Mouse (Mus musculus) CH12.LX (cell line): ENCODE data around the gene Ccnk. TPM values are rescaled to one million over a fixed set of nuclear protein-coding genes. Genes with fewer than 3 reads are reported as not detected.

Source experiments
- DNase-seq: peaks from one replicate; pipeline ENCODE4 v3.0.0-alpha.2; 2013; ENCODE audit errors: extremely low read depth
- H3K27ac ChIP-seq: 2 replicates; pipeline ENCODE4 v1.5.1; 2012; ENCODE audit warnings: low read depth, mild to moderate bottlenecking, control low read depth, moderate library complexity; ENCODE audit not compliant: insufficient read depth
- H3K27me3 ChIP-seq: replicated peaks from 2 replicates; pipeline ENCODE3; 2012; ENCODE audit warnings: inconsistent platforms
- H3K36me3 ChIP-seq, 2 experiments: replicated peaks in 1 of 2; 2 replicates each; pipeline versions ENCODE3 to v1.6.1; 2012; ENCODE audit warnings: inconsistent platforms in 1 of 2, low read length in 1 of 2, mild to moderate bottlenecking in 1 of 2, mixed read lengths in 1 of 2, moderate library complexity in 1 of 2; ENCODE audit not compliant: control insufficient read depth in 1 of 2, insufficient read depth in 1 of 2
- H3K4me1 ChIP-seq, 2 experiments: 2 replicates each; pipeline ENCODE4 v1.6.1; 2012; ENCODE audit warnings: inconsistent platforms in 1 of 2, moderate library complexity in 1 of 2; ENCODE audit not compliant: insufficient read depth in 2 of 2, control insufficient read depth in 1 of 2
- H3K4me2 ChIP-seq: 2 replicates; pipeline ENCODE4 v1.6.1; 2012; ENCODE audit warnings: low read depth, mild to moderate bottlenecking, control low read depth; ENCODE audit not compliant: poor library complexity, insufficient read depth, severe bottlenecking
- H3K4me3 ChIP-seq, 3 experiments: fragments of 150-350 bp in 1 of 3; sonication (generic) in 1 of 3; replicated peaks in 1 of 3; 2 replicates each; pipeline versions ENCODE3 to v1.5.1; 2011 to 2012; ENCODE audit warnings: low read depth in 2 of 3, low read length in 2 of 3, mild to moderate bottlenecking in 2 of 3, moderate library complexity in 2 of 3, control low read depth in 1 of 3, improper control_type of control experiment in 1 of 3, inconsistent platforms in 1 of 3, mixed read lengths in 1 of 3; ENCODE audit not compliant: poor library complexity in 1 of 3
- H3K79me2 ChIP-seq: replicated peaks from 2 replicates; pipeline ENCODE4 v1.6.1; 2012; ENCODE audit warnings: mild to moderate bottlenecking, moderate library complexity; ENCODE audit not compliant: control insufficient read depth, poor library complexity, insufficient read depth, severe bottlenecking; ENCODE audit errors: extremely low read depth
- H3K9ac ChIP-seq: 2 replicates; pipeline ENCODE4 v1.6.1; 2012; ENCODE audit warnings: low read depth, mild to moderate bottlenecking, control low read depth, moderate library complexity; ENCODE audit not compliant: insufficient read depth
- H3K9me3 ChIP-seq: replicated peaks from 2 replicates; pipeline ENCODE3; 2012; ENCODE audit warnings: low read length, inconsistent platforms, mixed read lengths
- CTCF ChIP-seq, 2 experiments: IDR thresholded peaks in 1 of 2; conservative IDR thresholded peaks in 1 of 2; 2 replicates each; pipeline ENCODE4 v1.5.1; 2011 to 2012; ENCODE audit warnings: low read depth in 2 of 2, low read length in 2 of 2, improper control_type of control experiment in 1 of 2, inconsistent platforms in 1 of 2, mild to moderate bottlenecking in 1 of 2, moderate library complexity in 1 of 2
- EP300 ChIP-seq: IDR thresholded peaks from 2 replicates; pipeline ENCODE4 v1.6.1; 2011; ENCODE audit warnings: low read length, improper control_type of control experiment
- GABPA ChIP-seq: IDR thresholded peaks from 2 replicates; pipeline ENCODE4 v1.6.1; 2012; ENCODE audit warnings: low read depth, low read length, improper control_type of control experiment, inconsistent platforms; ENCODE audit not compliant: insufficient replicate concordance
- HCFC1 ChIP-seq: IDR thresholded peaks from 2 replicates; pipeline ENCODE4 v1.6.1; 2012; ENCODE audit warnings: low read depth, mild to moderate bottlenecking, inconsistent platforms, low read length, improper control_type of control experiment
- IRF4 ChIP-seq: IDR thresholded peaks from 2 replicates; pipeline ENCODE4 v1.6.1; 2014; ENCODE audit warnings: low read depth, mild to moderate bottlenecking, inconsistent platforms, low read length, improper control_type of control experiment
- JUN ChIP-seq: IDR thresholded peaks from 2 replicates; pipeline ENCODE4 v1.6.1; 2011; ENCODE audit warnings: low read depth, mild to moderate bottlenecking, low read length, improper control_type of control experiment, moderate library complexity; ENCODE audit not compliant: insufficient read depth
- JUND ChIP-seq: conservative IDR thresholded peaks from 2 replicates; pipeline ENCODE4 v1.6.1; 2011; ENCODE audit warnings: low read depth, low read length, improper control_type of control experiment
- MAFK ChIP-seq: IDR thresholded peaks from 2 replicates; pipeline ENCODE4 v1.6.1; 2011; ENCODE audit warnings: low read length, improper control_type of control experiment; ENCODE audit not compliant: insufficient replicate concordance
- MEF2A ChIP-seq: IDR thresholded peaks from 2 replicates; pipeline ENCODE4 v1.6.1; 2014; ENCODE audit warnings: low read depth, mild to moderate bottlenecking, inconsistent platforms, low read length, improper control_type of control experiment, borderline replicate concordance
- NELFE ChIP-seq: IDR thresholded peaks from 2 replicates; pipeline ENCODE4 v1.6.1; 2011; ENCODE audit warnings: low read depth, low read length, improper control_type of control experiment
- NRF1 ChIP-seq: IDR thresholded peaks from 2 replicates; pipeline ENCODE4 v1.6.1; 2014; ENCODE audit warnings: low read depth, mild to moderate bottlenecking, inconsistent platforms, low read length, improper control_type of control experiment, moderate library complexity
- POLR2A ChIP-seq: IDR thresholded peaks from 2 replicates; pipeline ENCODE4 v1.6.1; 2011; ENCODE audit warnings: low read depth, mild to moderate bottlenecking, improper control_type of control experiment, low read length
- RCOR1 ChIP-seq: conservative IDR thresholded peaks from 2 replicates; pipeline ENCODE4 v1.6.1; 2012; ENCODE audit warnings: low read depth, mild to moderate bottlenecking, inconsistent platforms, low read length, improper control_type of control experiment
- SIN3A ChIP-seq: IDR thresholded peaks from 2 replicates; pipeline ENCODE4 v1.6.1; 2012; ENCODE audit warnings: low read length, improper control_type of control experiment, inconsistent platforms
- UBTF ChIP-seq: IDR thresholded peaks from 2 replicates; pipeline ENCODE4 v1.6.1; 2012; ENCODE audit warnings: low read depth, mild to moderate bottlenecking, inconsistent platforms, low read length, improper control_type of control experiment, moderate library complexity
- ZKSCAN1 ChIP-seq: IDR thresholded peaks from 2 replicates; pipeline ENCODE4 v1.6.1; 2012; ENCODE audit warnings: low read depth, inconsistent platforms, low read length, improper control_type of control experiment, borderline replicate concordance
- ZMIZ1 ChIP-seq: IDR thresholded peaks from 2 replicates; pipeline ENCODE4 v1.6.1; 2012; ENCODE audit warnings: low read depth, mild to moderate bottlenecking, inconsistent platforms, low read length, improper control_type of control experiment
- ZNF384 ChIP-seq: IDR thresholded peaks from 2 replicates; pipeline ENCODE4 v1.6.1; 2012; ENCODE audit warnings: low read depth, low read length, improper control_type of control experiment, inconsistent platforms
- dilution Hi-C: fragments of 300-500 bp; cut with MboI; formaldehyde crosslinking; loops from 2 replicates; pipeline ENCODE4 v1.14.3; 2020; ENCODE audit warnings: low sequenced_read_pairs; ENCODE audit not compliant: extremely low pct_unique_long_range_greater_than_20kb, extremely low pct_ligation_motif_present
- in situ Hi-C: fragments of 300-500 bp; cut with MboI; formaldehyde crosslinking; loops from 3 replicates; pipeline ENCODE4 v1.14.3; 2019; ENCODE audit warnings: low sequenced_read_pairs, low pct_ligation_motif_present, low pct_unique_long_range_greater_than_20kb, mixed read lengths
- polyA plus RNA-seq: library from polyadenylated mRNA; unstranded; fragments of >175 nt; gene quantifications from 2 replicates; pipeline ENCODE4 v1.2.1, GENCODE M21; 2012; ENCODE audit warnings: low read depth; ENCODE audit not compliant: insufficient read length
- total RNA-seq, 2 experiments: library from RNA; depleted of rRNA; stranded (reverse); fragments of 300-350 nt in 1 of 2; fragments of >200 nt in 1 of 2; gene quantifications; 2 replicates each; pipeline ENCODE4 v1.2.3; 2012 to 2014

The Ccnk gene
- total and polyA plus RNA-seq, 3 experiments = 9.2 to 66.8 (median 10.1) TPM

DNA sequence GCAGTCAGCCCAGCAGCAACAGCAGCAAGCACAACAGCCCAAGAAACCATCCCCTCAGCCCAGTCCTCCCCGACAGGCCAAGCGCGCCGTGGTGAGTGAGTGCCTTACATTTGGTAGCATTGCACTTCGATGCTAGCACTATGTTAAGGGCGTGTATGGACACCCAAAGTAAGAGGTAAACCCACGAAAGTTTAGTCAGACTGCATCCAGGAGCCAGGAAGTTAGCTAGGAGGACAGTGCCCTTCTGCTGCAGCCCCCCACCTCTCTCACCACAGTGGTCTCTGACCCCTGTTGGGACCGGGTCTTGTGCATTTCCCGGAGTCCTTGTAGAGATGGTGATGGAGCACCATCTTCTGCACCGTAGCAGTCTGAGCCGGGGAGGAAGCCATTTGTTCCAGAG lies 16.4 kb downstream of the Ccnk start:
- H3K4me3 ChIP-seq = no peak overlapping the region
- no peaks in the 10 kb centered on the region for H3K27me3 ChIP-seq
- no peak for TF ChIP-seq HCFC1
- TF ChIP-seq, all 38 proteins: peak for 0
- no peak for DNase-seq
- in situ Hi-C loops (no loop called here), dilution Hi-C loops (no loop called here)
- H3K36me3 ChIP-seq = peaks cover 83 to 98% of the 10 kb centered on the region in 2 experiments
- H3K79me2 ChIP-seq = no peaks in the 10 kb centered on the region
- H3K27ac ChIP-seq = no peak overlapping the region
- no peak overlapping the region for H3K4me2 ChIP-seq
- peaks cover 0 to 8% of the 10 kb centered on the region in 2 experiments; a peak in 1 of 4 replicates for H3K4me1 ChIP-seq
- H3K9ac ChIP-seq = no peak overlapping the region
- H3K9me3 ChIP-seq = no peaks in the 10 kb centered on the region

- H3K4me1 ChIP-seq = peaks cover 0 to 11% of the 10 kb centered on the region in 2 experiments; a peak in 3 of 4 replicates
- DNase-seq = no peak
- in situ Hi-C loops = no loop called here
- no peaks in the 10 kb centered on the region for H3K9me3 ChIP-seq
- H3K36me3 ChIP-seq = peaks cover 88 to 97% of the 10 kb centered on the region in 2 experiments
- dilution Hi-C loops = no loop called here
- H3K4me3 ChIP-seq = no peak overlapping the region
- H3K79me2 ChIP-seq = no peaks in the 10 kb centered on the region
- H3K9ac ChIP-seq = no peak overlapping the region
- no peaks in the 10 kb centered on the region for H3K27me3 ChIP-seq
- no peak overlapping the region for H3K27ac ChIP-seq
- TF ChIP-seq RCOR1 = no peak
- TF ChIP-seq SIN3A = no peak
- no peak for TF ChIP-seq HCFC1
- TF ChIP-seq JUND = no peak
- TF ChIP-seq CTCF (conservative IDR thresholded peaks at IDR 0.05 in 1 of 2, IDR thresholded peaks at IDR 0.05 in 1 of 2; ENCODE audit: low read depth in 2 of 2, low read length in 2 of 2) = no peak
- TF ChIP-seq UBTF = no peak
- TF ChIP-seq JUN = no peak
- TF ChIP-seq POLR2A = no peak
- no peak for TF ChIP-seq NELFE
- TF ChIP-seq EP300 = no peak
- TF ChIP-seq ZKSCAN1 = no peak
- TF ChIP-seq MEF2A = no peak
- no peak for TF ChIP-seq IRF4
- no peak for TF ChIP-seq MAFK
- TF ChIP-seq ZNF384 = no peak
- no peak for TF ChIP-seq ZMIZ1
- TF ChIP-seq GABPA = no peak
- TF ChIP-seq NRF1 = no peak
- H3K4me2 ChIP-seq = no peak overlapping the region
These were observed 19.1 kb downstream of the Ccnk start for GRCm38 (mm10) chr12:108198447-108198846.
